Mouse (Mus musculus) CH12.LX (cell line): ENCODE data around the gene Clpb.

ENCODE experiments used
- EP300 ChIP-seq: IDR thresholded peaks from 2 replicates; pipeline ENCODE4 v1.6.1; 2011; ENCODE audit warnings: low read length, improper control_type of control experiment
- MAX ChIP-seq: IDR thresholded peaks from 2 replicates; pipeline ENCODE4 v1.6.1; 2011; ENCODE audit warnings: low read length, improper control_type of control experiment
- POLR2A ChIP-seq: IDR thresholded peaks from 2 replicates; pipeline ENCODE4 v1.6.1; 2011; ENCODE audit warnings: low read depth, mild to moderate bottlenecking, improper control_type of control experiment, low read length
- RCOR1 ChIP-seq: conservative IDR thresholded peaks from 2 replicates; pipeline ENCODE4 v1.6.1; 2012; ENCODE audit warnings: low read depth, mild to moderate bottlenecking, inconsistent platforms, low read length, improper control_type of control experiment
- ZC3H11A ChIP-seq: IDR thresholded peaks from 2 replicates; pipeline ENCODE4 v1.6.1; 2012; ENCODE audit warnings: low read depth, mild to moderate bottlenecking, inconsistent platforms, low read length, improper control_type of control experiment

GRCm38 (mm10) chr7:101743487-101743886 is 80.1 kb downstream of the Clpb start:
- TF ChIP-seq ZC3H11A (no peak), RCOR1 (no peak), MAX (no peak), EP300 (no peak), POLR2A (no peak)
